Mouse (Mus musculus): Measurements from ENCODE around the gene Mdh1. TPM values are rescaled to one million over a fixed set of nuclear protein-coding genes. Genes with fewer than 3 reads are reported as not detected.
"Not testable (repeated sequence)": the region's sequence is repeated elsewhere in the genome, so short reads cannot be mapped to it uniquely, and the experiment has no call there.

Gene Mdh1
- polyA plus RNA-seq, 1 experiment from 2014 or later = 487 TPM

DNA sequence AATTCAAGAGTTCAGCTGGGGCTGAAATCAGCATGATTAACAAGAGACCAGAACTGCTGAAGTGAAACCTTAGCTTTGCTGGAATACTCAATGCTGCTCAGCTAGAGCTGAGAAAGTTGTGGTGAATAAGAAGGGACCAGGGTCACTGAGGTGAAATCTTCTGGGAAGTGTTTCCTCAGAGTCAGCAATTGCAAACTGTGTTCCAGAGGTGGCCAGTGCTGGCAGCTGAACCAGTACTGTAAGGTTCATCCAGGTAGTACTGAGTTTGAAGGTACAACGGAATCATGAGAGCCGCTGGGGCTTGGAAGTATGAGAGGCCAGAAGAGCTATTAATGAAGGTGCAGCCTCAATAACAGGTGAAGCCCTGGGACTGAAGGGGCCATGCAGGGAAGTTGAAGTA is 31.5 kb downstream of the Mdh1 start:
- Histone ChIP-seq H3K4me1 (replicated peaks) (no peaks in the 10 kb centered on the region), H3K27ac (replicated peaks) (no peak overlapping the region), H3K9me3 (no peaks in the 10 kb centered on the region), H3K36me3 (no peaks in the 10 kb centered on the region), H3K9ac (no peak overlapping the region), H3K4me2 (no peak overlapping the region), H3K27me3 (no peaks in the 10 kb centered on the region), H3K4me3 (no peak overlapping the region)
- 95% methylated on average over 2 of the region's 2 CpGs for WGBS
- no peak for ATAC-seq (ENCODE audit: low read depth)

DNA sequence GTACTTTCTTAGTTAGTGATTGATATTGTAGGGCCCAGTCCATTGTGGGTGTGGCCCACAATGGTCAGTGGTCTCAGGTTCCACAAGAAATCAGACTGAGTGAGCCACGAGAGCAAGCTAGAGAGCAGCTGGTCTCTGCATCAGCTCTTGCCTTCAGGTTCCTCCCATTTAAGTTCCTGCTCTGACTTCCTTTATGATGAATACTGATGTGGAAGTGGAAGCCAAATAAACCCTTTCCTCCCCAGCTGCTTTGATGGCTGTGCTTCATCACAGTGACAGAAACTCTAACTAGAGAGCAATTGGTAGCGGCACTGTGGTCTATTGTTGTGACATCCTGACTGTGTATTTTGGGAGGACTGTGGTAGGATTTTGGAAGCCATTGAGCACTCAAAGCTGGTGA is 32.1 kb downstream of the Mdh1 start:
- no peaks in the 10 kb centered on the region for H3K4me1 ChIP-seq (replicated peaks)
- H3K9me3 ChIP-seq = no peaks in the 10 kb centered on the region
- no peak overlapping the region for H3K4me2 ChIP-seq
- 72% methylated on average over 2 of the region's 2 CpGs for WGBS
- no peaks in the 10 kb centered on the region for H3K36me3 ChIP-seq
- no peak overlapping the region for H3K9ac ChIP-seq
- H3K27me3 ChIP-seq = no peaks in the 10 kb centered on the region
- H3K4me3 ChIP-seq = no peak overlapping the region
- ATAC-seq (ENCODE audit: low read depth) = no peak
- no peak overlapping the region for H3K27ac ChIP-seq (replicated peaks)

DNA sequence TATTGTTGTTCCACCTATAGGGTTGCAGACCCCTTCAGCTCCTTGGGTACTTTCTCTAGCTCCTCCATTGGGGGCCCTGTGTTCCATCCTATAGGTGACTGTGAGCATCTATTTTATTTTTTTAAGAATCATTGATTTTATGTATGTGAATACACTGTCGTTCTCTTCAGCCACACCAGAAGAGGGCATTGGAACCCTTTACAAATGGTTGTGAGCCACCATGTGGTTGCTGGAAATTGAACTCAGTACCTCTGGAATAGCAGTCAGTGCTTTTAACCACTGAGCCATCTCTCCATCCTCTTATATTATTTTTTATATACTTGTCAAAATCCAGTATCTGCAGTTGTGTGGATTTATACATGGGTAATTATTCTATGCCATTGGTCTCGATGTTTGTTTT is 41.3 kb downstream of the Mdh1 start:
- not testable (repeated sequence) for H3K9me3 ChIP-seq; ATAC-seq (ENCODE audit: low read depth); H3K4me2 ChIP-seq; H3K9ac ChIP-seq; H3K27ac ChIP-seq (replicated peaks); H3K4me3 ChIP-seq; H3K36me3 ChIP-seq; H3K27me3 ChIP-seq; H3K4me1 ChIP-seq (replicated peaks)
- 84% methylated on average over 2 of the region's 2 CpGs for WGBS

DNA sequence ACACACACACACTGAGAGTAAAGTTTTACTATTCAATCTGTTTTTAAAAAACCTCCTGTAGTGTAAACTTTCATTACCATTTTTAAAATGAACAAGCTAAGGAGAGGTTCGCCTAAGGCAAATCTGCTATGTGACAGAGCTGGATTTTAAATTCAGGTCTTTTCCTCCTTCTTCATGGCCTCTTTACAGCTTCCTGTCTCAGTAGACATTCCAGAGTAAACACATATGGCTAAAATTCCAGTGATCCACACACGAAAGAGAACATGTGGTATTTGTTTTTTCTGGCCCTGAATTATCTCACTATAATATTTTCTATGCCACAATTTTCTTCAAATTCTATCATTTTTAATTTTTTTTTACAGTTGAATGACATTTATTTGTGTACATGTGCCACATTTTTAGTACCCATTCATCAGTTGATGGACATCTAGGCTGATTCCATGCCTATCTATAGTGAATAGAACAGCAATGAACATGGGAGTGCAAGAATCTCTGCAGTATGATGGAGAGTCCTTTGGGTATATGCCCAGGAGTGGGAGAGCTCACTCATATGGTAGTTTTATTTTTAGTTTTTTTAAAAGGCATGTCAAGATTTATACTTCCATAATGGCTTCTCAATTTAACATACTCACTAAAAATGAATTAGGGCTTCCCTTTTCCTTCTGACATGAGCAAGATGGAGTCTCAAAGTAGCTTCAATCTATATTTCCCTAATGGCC is 43.3 kb downstream of the Mdh1 start:
- H3K9ac ChIP-seq = no peak overlapping the region
- no peaks in the 10 kb centered on the region for H3K9me3 ChIP-seq
- H3K27me3 ChIP-seq = no peaks in the 10 kb centered on the region
- no peak overlapping the region for H3K4me2 ChIP-seq
- H3K36me3 ChIP-seq = no peaks in the 10 kb centered on the region
- H3K4me1 ChIP-seq (replicated peaks) = no peaks in the 10 kb centered on the region
- ATAC-seq (ENCODE audit: low read depth) = no peak
- WGBS = 73% methylated on average over 2 of the region's 2 CpGs
- no peak overlapping the region for H3K27ac ChIP-seq (replicated peaks)
- no peak overlapping the region for H3K4me3 ChIP-seq

DNA sequence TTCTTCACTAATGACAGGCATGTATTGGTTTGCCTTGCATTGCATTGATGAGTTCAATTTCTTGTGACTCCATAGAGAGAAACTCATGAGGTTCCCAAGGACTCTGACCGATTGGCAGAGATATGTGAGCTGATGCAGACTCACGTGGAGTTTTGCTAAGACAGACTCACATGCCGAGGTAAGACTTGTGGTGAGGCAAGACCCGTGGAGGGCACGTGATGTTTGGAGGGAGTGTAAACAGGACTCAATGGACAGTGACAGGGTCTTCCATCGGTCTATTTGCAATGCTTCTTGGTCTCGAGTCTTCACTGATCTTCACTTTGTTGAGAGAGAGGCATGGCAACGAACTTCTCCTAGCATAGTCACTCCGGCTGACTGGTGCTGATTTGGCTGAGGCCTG is 54.4 kb downstream of the Mdh1 start:
- Histone ChIP-seq H3K4me3 (no peak overlapping the region), H3K27me3 (no peaks in the 10 kb centered on the region), H3K9me3 (no peaks in the 10 kb centered on the region), H3K4me2 (no peak overlapping the region), H3K9ac (no peak overlapping the region), H3K4me1 (replicated peaks) (no peaks in the 10 kb centered on the region), H3K36me3 (no peaks in the 10 kb centered on the region), H3K27ac (replicated peaks) (no peak overlapping the region)
- 88% methylated on average over 9 of the region's 9 CpGs for WGBS
- no peak for ATAC-seq (ENCODE audit: low read depth)

DNA sequence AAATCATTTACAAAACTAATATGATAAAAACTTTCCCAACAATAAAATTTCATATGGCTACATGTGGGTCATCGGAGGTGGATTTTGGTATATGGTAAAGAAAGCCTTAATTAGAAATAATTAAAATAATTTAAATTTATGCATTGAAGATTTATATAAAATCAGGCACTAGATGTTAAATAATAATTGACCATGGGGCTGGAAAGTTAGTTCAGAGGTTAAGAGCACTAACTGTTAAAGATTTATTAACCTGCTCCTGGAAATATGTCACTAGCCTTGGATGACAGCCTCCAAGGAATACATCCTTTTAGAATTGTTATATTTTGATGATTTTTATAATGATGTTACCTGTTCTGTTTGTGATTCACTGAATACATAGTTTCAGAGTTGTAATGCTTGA is 55.8 kb downstream of the Mdh1 start:
- H3K4me1 ChIP-seq (replicated peaks); H3K9me3 ChIP-seq; H3K9ac ChIP-seq; H3K4me2 ChIP-seq; H3K36me3 ChIP-seq; ATAC-seq (ENCODE audit: low read depth); H3K27ac ChIP-seq (replicated peaks); H3K27me3 ChIP-seq; H3K4me3 ChIP-seq: not testable (repeated sequence)
- 96% methylated on average over 1 of the region's 1 CpGs for WGBS

DNA sequence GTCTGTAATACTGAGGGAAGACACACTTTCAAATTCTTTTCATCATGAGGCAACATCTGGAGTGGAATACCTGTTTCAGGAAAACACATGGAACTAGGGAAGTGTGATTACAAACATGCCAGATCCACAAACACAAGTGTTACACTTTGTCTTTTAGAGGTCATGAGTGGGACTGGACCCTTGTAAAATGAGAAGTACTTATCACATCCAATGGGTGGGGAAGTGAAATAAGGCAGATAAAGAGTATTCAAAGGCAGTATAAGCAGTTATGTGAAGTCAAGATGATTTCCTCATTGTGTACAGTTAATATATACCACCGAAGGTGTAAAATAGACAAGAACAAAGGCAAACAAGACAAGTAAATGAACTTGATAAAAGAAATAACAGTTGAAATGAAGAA is 61.6 kb downstream of the Mdh1 start:
- H3K27ac ChIP-seq (replicated peaks); H3K4me1 ChIP-seq (replicated peaks); H3K9me3 ChIP-seq; H3K27me3 ChIP-seq; H3K4me2 ChIP-seq; ATAC-seq (ENCODE audit: low read depth); H3K9ac ChIP-seq; H3K36me3 ChIP-seq; H3K4me3 ChIP-seq: not testable (repeated sequence)
- WGBS = 92% methylated on average over 1 of the region's 1 CpGs

DNA sequence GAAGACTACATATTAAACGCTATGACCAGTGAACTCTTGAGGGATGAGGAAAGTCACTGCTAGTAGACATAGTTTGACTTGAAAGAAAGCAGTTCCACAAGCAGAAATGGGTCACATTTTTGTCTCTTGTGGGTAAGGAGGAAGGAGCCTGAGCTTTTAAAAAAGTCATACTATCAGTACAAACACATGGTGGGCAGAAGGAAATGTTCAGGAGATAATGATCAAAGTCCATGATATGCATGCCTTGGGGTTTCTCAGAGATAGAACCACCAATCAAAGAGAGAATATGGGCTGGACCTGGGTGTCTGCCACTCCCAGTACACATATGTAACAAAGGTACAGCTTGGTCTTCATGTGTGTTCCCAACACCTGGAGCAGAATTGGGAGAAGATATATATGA is 63.5 kb downstream of the Mdh1 start:
- H3K9me3 ChIP-seq; H3K4me3 ChIP-seq; ATAC-seq (ENCODE audit: low read depth); H3K27ac ChIP-seq (replicated peaks); H3K36me3 ChIP-seq; H3K4me1 ChIP-seq (replicated peaks); H3K4me2 ChIP-seq; H3K27me3 ChIP-seq; H3K9ac ChIP-seq: not testable (repeated sequence)
- 79% methylated on average over 1 of the region's 1 CpGs for WGBS

DNA sequence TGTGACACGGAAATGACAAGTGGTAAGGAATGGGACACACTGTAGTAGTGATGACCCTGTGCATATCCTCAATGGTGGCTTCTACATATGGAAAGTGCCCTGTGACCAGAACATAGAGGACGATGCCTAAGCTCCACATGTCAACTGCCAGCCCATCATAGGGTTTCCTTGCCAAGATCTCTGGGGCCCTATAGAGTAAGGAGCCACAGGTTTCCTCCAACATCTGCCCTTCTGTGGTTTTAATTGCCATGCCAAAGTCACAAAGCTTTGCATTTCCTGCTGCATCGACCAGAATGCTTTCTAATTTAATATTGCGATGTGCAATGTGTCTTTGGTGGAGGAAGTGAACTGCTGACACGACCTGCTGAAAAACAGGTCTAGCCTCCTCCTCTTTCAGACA is 65.1 kb downstream of the Mdh1 start:
- H3K9me3 ChIP-seq; H3K27ac ChIP-seq (replicated peaks); H3K4me2 ChIP-seq; H3K27me3 ChIP-seq; H3K9ac ChIP-seq; H3K4me1 ChIP-seq (replicated peaks); ATAC-seq (ENCODE audit: low read depth); H3K36me3 ChIP-seq; H3K4me3 ChIP-seq: not testable (repeated sequence)
- WGBS = 88% methylated on average over 5 of the region's 5 CpGs

Small RNA genes within 50 kb of the gene (microRNA-seq; reads per million reads assigned to microRNA genes)
- not detected for gene Gm22990

Other genes with a start within 250 kb of the Mdh1 start
- 73.2 and 75.2 TPM in 2 replicates for gene Ugp2, start 201.2 kb downstream of the Mdh1 start, polyA plus RNA-seq (2015; fragmentation: Nextera tagmentation; extraction: Ambion mirVana)
- 10.8 and 10.9 TPM in 2 replicates for gene Wdpcp, start 132 bp downstream of the Mdh1 start, polyA plus RNA-seq (2015; fragmentation: Nextera tagmentation; extraction: Ambion mirVana)

Measured in neural tube, embryonic 13.5 days (tissue).